Mouse (Mus musculus): ENCODE data around the gene Gng12.

GRCm38 (mm10) chr6:67033604-67034003, 137.4 kb downstream of the Gng12 start:
- no peak for TF ChIP-seq ZNF384 (IDR thresholded peaks at IDR 0.05; ENCODE audit: low read depth, low read length)
- TF ChIP-seq HCFC1 (IDR thresholded peaks at IDR 0.05; ENCODE audit: borderline replicate concordance, insufficient read depth, low read length), result no peak

Measured in ES-E14 (cell line).